Mouse (Mus musculus): ENCODE measurements around the gene Pou4f2.

- no peak for TF ChIP-seq CTCF (IDR thresholded peaks at IDR 0.05; ENCODE audit: low read depth)
- no peak for TF ChIP-seq EP300 (IDR thresholded peaks at IDR 0.05; ENCODE audit: low read depth)
Observed at GRCm38 (mm10) chr8:78436071-78436651, at the start of gene Pou4f2.

Measured in liver, embryonic 14.5 days (tissue).